Mouse (Mus musculus) heart, postnatal 0 days (tissue): ENCODE measurements around the gene Arx.

Experiments
- CTCF ChIP-seq: IDR thresholded peaks from 2 replicates; pipeline ENCODE4 v1.5.1; 2016; ENCODE audit warnings: antibody characterized with exemption, control low read depth, low read depth
- EP300 ChIP-seq: IDR thresholded peaks from 2 replicates; pipeline ENCODE4 v1.6.1; 2016; ENCODE audit warnings: antibody characterized with exemption, low read depth

- TF ChIP-seq CTCF (no peak), EP300 (no peak)
Observed at GRCm38 (mm10) chrX:93321336-93321735, 35.1 kb downstream of the Arx start.
